9 mouse cellular contexts compared by ENCODE assay signal in the genomic region with DNA sequence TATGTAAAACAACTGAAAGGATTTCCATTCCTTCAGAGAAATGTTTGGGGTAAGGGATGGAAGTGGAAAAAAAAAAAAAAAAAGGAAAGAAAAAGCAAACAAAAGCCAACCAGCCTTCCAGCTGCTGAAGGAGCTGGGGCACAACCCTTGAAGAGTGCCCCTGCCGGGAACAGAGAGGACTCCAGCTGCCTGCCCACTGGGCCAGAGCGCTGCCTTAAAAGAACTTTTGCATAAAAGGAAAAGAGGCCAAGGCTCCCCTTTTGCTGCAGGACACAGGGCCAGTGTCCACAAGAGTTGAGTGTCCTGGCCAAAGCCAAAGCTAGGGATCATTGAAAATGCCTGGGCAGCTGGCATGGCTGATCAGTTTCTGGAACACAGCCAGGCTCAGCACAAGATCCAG. TPM values are rescaled to one million over a fixed set of nuclear protein-coding genes. Genes with fewer than 3 reads are reported as not detected.
A peak's percentile ranks its signal among the peaks of the same experiment; 100 is the strongest.
DNase-seq lines count a peak whose midpoint lies in the region; ATAC-seq and TF ChIP-seq lines count a peak whose summit lies in the region.
"Had no signal": no experiment of that assay in that cellular context is flagged by ENCODE, and none has a peak within 500 bp of the region (broad histone marks: within the 10 kb centered on the region; RNA-seq: fewer than 3 reads in every experiment).

No protein-coding gene starts in this region.

- no peak overlapping the region for H3K4me2 ChIP-seq in kidney, postnatal 0 days (ENCODE audit: low read length)
- no peak overlapping the region for H3K4me2 ChIP-seq in hindbrain, embryonic 14.5 days (replicated peaks)
- no peak overlapping the region for H3K4me2 ChIP-seq in midbrain, embryonic 16.5 days (ENCODE audit: low read length)
- H3K4me2 ChIP-seq in intestine, embryonic 15.5 days (replicated peaks) = no peak overlapping the region

- DNase-seq in kidney, postnatal 0 days (ENCODE audit: low spot score) = peak; percentile 16
- DNase-seq in kidney, adult 9 months = no peak
- peak; percentile 77 for DNase-seq in embryo, embryonic 11 days
- DNase-seq in hindbrain, embryonic 14.5 days (ENCODE audit: low spot score) = no peak
- no peak for DNase-seq in cerebellum, adult 9-11 months
- no peak for DNase-seq in heart, postnatal 14 days

- H3K4me3 ChIP-seq in kidney, postnatal 0 days (replicated peaks; ENCODE audit: low read depth, low read length) = no peak overlapping the region
- no peak overlapping the region for H3K4me3 ChIP-seq in hindbrain, embryonic 14.5 days (replicated peaks; ENCODE audit: low read length)
- no peak overlapping the region for H3K4me3 ChIP-seq in midbrain, embryonic 16.5 days (ENCODE audit: low read depth, low read length)
- no peak overlapping the region for H3K4me3 ChIP-seq in intestine, embryonic 15.5 days (replicated peaks)
- H3K4me3 ChIP-seq: heart, embryonic 10.5 days had no signal

- H3K9me3 ChIP-seq in kidney, postnatal 0 days (replicated peaks; ENCODE audit: low read length) = no peaks in the 10 kb centered on the region
- no peaks in the 10 kb centered on the region for H3K9me3 ChIP-seq in hindbrain, embryonic 14.5 days (ENCODE audit: control insufficient read depth, low read length)
- no peaks in the 10 kb centered on the region for H3K9me3 ChIP-seq in midbrain, embryonic 16.5 days (replicated peaks; ENCODE audit: control insufficient read depth, low read length, poor library complexity, severe bottlenecking)
- no peaks in the 10 kb centered on the region for H3K9me3 ChIP-seq in intestine, embryonic 15.5 days
- H3K9me3 ChIP-seq: heart, embryonic 10.5 days had no signal

- H3K4me1 ChIP-seq in kidney, postnatal 0 days (replicated peaks; ENCODE audit: insufficient read depth, low read length) = no peaks in the 10 kb centered on the region
- peaks cover 9% of the 10 kb centered on the region; the same call in 1 of the 2 replicates for H3K4me1 ChIP-seq in hindbrain, embryonic 14.5 days (replicated peaks; ENCODE audit: control insufficient read depth, insufficient read depth, low read length)
- H3K4me1 ChIP-seq in midbrain, embryonic 16.5 days (ENCODE audit: control insufficient read depth, insufficient read depth, low read length) = peaks cover 2% of the 10 kb centered on the region; the same call in 1 of the 2 replicates
- no peaks in the 10 kb centered on the region for H3K4me1 ChIP-seq in intestine, embryonic 15.5 days (replicated peaks)

- no peaks in the 10 kb centered on the region for H3K27me3 ChIP-seq in kidney, postnatal 0 days (ENCODE audit: insufficient read depth, low read length)
- no peaks in the 10 kb centered on the region for H3K27me3 ChIP-seq in hindbrain, embryonic 14.5 days (ENCODE audit: control insufficient read depth, insufficient read depth, low read length)
- H3K27me3 ChIP-seq in midbrain, embryonic 16.5 days (ENCODE audit: control insufficient read depth, insufficient read depth, low read depth, low read length) = no peaks in the 10 kb centered on the region
- no peaks in the 10 kb centered on the region for H3K27me3 ChIP-seq in intestine, embryonic 15.5 days (replicated peaks)

- H3K36me3 ChIP-seq in kidney, postnatal 0 days (ENCODE audit: insufficient read depth, low read length) = no peaks in the 10 kb centered on the region
- no peaks in the 10 kb centered on the region for H3K36me3 ChIP-seq in hindbrain, embryonic 14.5 days (replicated peaks; ENCODE audit: control insufficient read depth, insufficient read depth)
- no peaks in the 10 kb centered on the region for H3K36me3 ChIP-seq in midbrain, embryonic 16.5 days (ENCODE audit: control insufficient read depth, insufficient read depth, low read length)
- H3K36me3 ChIP-seq in intestine, embryonic 15.5 days = no peaks in the 10 kb centered on the region
- H3K36me3 ChIP-seq: heart, embryonic 10.5 days had no signal

- H3K27ac ChIP-seq in kidney, postnatal 0 days = no peak overlapping the region
- no peak overlapping the region; the same call in 1 of the 2 replicates for H3K27ac ChIP-seq in hindbrain, embryonic 14.5 days
- no peak overlapping the region for H3K27ac ChIP-seq in midbrain, embryonic 16.5 days (ENCODE audit: low read length)
- no peak overlapping the region for H3K27ac ChIP-seq in intestine, embryonic 15.5 days
- H3K27ac ChIP-seq: heart, embryonic 10.5 days had no signal

- WGBS in kidney, postnatal 0 days = 29% methylated on average over 2 of the region's 2 CpGs
- WGBS in hindbrain, embryonic 14.5 days = 6% methylated on average over 2 of the region's 2 CpGs
- WGBS in midbrain, embryonic 16.5 days = 5% methylated on average over 2 of the region's 2 CpGs
- 23% methylated on average over 2 of the region's 2 CpGs for WGBS in intestine, embryonic 15.5 days

- intact Hi-C loops in heart, postnatal 14 days (cut with DNase I) = no loop called here

- TF ChIP-seq CTCF in kidney, postnatal 0 days (IDR thresholded peaks at IDR 0.05; ENCODE audit: low read depth) = peak; percentile 18; the same call in 1 of the 2 replicates

- ATAC-seq in kidney, postnatal 0 days (replicated peaks; ENCODE audit: low FRiP score, low read depth) = peak; percentile 69
- ATAC-seq in hindbrain, embryonic 14.5 days (ENCODE audit: low FRiP score) = 0 out of 2 replicates have a peak, but pooled peaks have one; percentile 24
- ATAC-seq in midbrain, embryonic 16.5 days = peak; percentile 67; the same call in 1 of the 2 replicates
- ATAC-seq in intestine, embryonic 15.5 days = no peak

- no peak overlapping the region for H3K9ac ChIP-seq in kidney, postnatal 0 days (ENCODE audit: low read depth, low read length)
- H3K9ac ChIP-seq in hindbrain, embryonic 14.5 days = no peak overlapping the region
- no peak overlapping the region for H3K9ac ChIP-seq in midbrain, embryonic 16.5 days (ENCODE audit: low read depth, low read length)
- H3K9ac ChIP-seq in intestine, embryonic 15.5 days = no peak overlapping the region

RNA-seq across cellular contexts. Expression of gene Lix1, which starts 7.1 kb away (rescaled TPM):
- polyA plus RNA-seq in kidney, postnatal 0 days (2015; fragmentation: Nextera tagmentation; extraction: Ambion mirVana) = 10.1 and 11.2 TPM in 2 replicates
- 5.9 and 6.4 TPM in 2 replicates for polyA plus RNA-seq in hindbrain, embryonic 14.5 days (2014; fragmentation: Nextera tagmentation; extraction: Ambion mirVana)
- polyA plus RNA-seq in midbrain, embryonic 16.5 days (2015; fragmentation: Nextera tagmentation; extraction: Ambion mirVana) = 9.6 and 10.2 TPM in 2 replicates
- polyA plus RNA-seq in intestine, embryonic 15.5 days (2015; fragmentation: Nextera tagmentation; extraction: Ambion mirVana) = 4.2 and 4.7 TPM in 2 replicates
- 1 to 10 TPM; 6.5 to 6.9 TPM for total RNA-seq in heart, postnatal 14 days (2021)

RNA-seq across cellular contexts. Expression of gene Riok2, which starts 35.5 kb away (rescaled TPM):
- polyA plus RNA-seq in kidney, postnatal 0 days (2015; fragmentation: Nextera tagmentation; extraction: Ambion mirVana) = 24.2 and 25.9 TPM in 2 replicates
- 21.1 and 27.2 TPM in 2 replicates for polyA plus RNA-seq in hindbrain, embryonic 14.5 days (2014; fragmentation: Nextera tagmentation; extraction: Ambion mirVana)
- 21.6 and 24.9 TPM in 2 replicates for polyA plus RNA-seq in midbrain, embryonic 16.5 days (2015; fragmentation: Nextera tagmentation; extraction: Ambion mirVana)
- 26.1 and 30.0 TPM in 2 replicates for polyA plus RNA-seq in intestine, embryonic 15.5 days (2015; fragmentation: Nextera tagmentation; extraction: Ambion mirVana)
- 10 to 100 TPM; 14.0 to 15.5 TPM for total RNA-seq in heart, postnatal 14 days (2021)

Comparison
In these comparisons a context has a peak if more than half of its experiments do, and no peak if none do; other contexts are left out.
1. DNase-seq: peak in kidney, postnatal 0 days (single experiment) and embryo, embryonic 11 days (single experiment); none in kidney, adult 9 months (single experiment), hindbrain, embryonic 14.5 days (single experiment), cerebellum, adult 9-11 months (single experiment) and heart, postnatal 14 days (0 of 2).